Mouse (Mus musculus): Measurements from ENCODE around the gene Cby3.

DNA sequence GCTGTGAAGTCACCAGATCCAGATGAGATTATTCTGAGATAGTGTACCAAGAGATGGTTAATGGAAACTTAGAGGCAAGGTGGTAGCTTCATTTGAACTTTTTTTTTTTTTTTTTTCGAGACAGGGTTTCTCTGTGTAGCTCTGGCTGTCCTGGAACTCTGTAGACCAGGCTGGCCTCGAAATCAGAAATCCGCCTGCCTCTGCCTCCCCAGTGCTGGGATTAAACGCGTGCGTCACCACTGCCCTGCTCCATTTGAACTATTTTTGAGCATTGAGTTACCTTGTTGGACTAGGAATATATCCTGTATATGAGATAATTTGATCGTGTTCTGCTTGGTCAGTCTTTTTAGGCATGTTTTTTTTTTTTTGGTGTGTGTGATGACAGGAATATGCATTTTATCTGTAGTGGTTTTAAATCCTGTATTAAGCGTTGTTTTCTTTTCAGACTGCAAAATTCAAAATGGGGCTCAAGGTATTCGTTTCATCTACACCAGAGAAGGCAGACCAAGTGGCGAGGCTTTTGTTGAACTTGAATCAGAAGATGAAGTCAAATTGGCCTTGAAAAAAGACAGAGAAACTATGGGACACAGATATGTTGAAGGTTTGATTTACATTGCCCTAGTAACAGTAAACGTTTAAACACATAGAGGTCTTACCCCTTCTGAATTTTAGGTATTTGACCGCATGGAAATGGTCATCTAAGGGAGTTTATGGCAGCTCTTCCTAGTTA, 24.9 kb downstream of the Cby3 start:
- TF ChIP-seq GATA1 (IDR thresholded peaks at IDR 0.05; ENCODE audit: low read length), result no peak
- no peak for TF ChIP-seq TAL1 (IDR thresholded peaks at IDR 0.05; ENCODE audit: low read length)

Measured in erythroblast, embryonic 14.5 days (primary cell).